Mouse (Mus musculus): ENCODE results near the gene Cdc42bpb. TPM values are rescaled to one million over a fixed set of nuclear protein-coding genes. Genes with fewer than 3 reads are reported as not detected.

Cdc42bpb gene
- total RNA-seq (2014; rRNA removed) (229 and 236 TPM in 2 replicates), polyA plus RNA-seq (2015; fragmentation: Nextera tagmentation; extraction: Ambion mirVana) (28.4 and 30.4 TPM in 2 replicates)

DNA sequence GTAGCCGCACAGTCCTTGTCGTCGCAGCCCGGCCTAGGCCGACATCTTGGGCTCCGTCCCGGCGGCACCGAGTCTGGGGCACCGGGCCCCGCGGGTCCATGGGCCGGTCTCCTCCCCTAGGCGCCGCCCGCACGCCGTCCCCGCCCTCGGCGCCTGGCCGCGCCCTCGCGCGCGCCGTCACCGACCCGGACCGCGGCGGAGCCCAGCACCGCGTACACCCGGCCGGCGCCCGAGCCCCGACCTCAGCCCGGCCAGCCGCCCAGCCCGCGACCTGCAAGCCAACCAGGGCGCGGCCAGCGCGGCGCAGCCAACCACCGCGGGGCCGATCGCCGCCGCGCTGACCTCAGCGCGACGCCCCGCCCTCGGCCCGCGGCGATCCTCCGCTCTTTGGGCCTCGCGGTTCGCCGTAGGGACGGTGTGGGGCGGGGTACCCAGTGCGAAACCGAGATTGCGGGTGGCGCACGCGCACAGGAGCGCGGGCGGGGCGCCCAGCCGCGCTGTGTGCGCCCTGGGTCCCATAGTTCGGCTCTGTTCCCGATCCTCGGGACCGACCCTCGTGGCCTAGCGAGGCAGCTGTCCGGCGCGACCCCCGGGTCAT is at the start of gene Cdc42bpb:
Gene Cdc42bpb (minus strand): TSS at position 343 of the 598 bp plus-strand sequence.
- Histone ChIP-seq H3K4me3 (ENCODE audit: low read length) (peak within 1 kb of the TSS; percentile 89), H3K27me3 (ENCODE audit: insufficient read depth, low read length) (no peaks in the 10 kb centered on the region), H3K9ac (replicated peaks; ENCODE audit: low read length) (peak within 1 kb of the TSS; percentile 84), H3K27ac (peak within 1 kb of the TSS; percentile 89), H3K36me3 (ENCODE audit: insufficient read depth, low read length) (no peaks in the 10 kb centered on the region), H3K9me3 (ENCODE audit: low read length) (no peaks in the 10 kb centered on the region), H3K4me1 (ENCODE audit: insufficient read depth, low read length) (peaks cover 5% of the 10 kb centered on the region), H3K4me2 (ENCODE audit: low read depth, low read length) (peak within 1 kb of the TSS; percentile 65)
- WGBS, result under 1% methylated on average over 57 of the region's 94 CpGs
- ATAC-seq (peak; percentile 94), DNase-seq (ENCODE audit: low spot score) (peak; percentile 97)
- TF ChIP-seq CTCF (IDR thresholded peaks at IDR 0.05; ENCODE audit: low read depth), result no peak

- Histone ChIP-seq H3K4me2 (ENCODE audit: low read depth, low read length) (peak overlapping the region; percentile 25; the same call in 1 of the 2 replicates), H3K27ac (no peak overlapping the region), H3K9ac (replicated peaks; ENCODE audit: low read length) (no peak overlapping the region), H3K27me3 (ENCODE audit: insufficient read depth, low read length) (peaks cover 44% of the 10 kb centered on the region), H3K4me3 (ENCODE audit: low read length) (no peak overlapping the region), H3K4me1 (ENCODE audit: insufficient read depth, low read length) (peaks cover 19% of the 10 kb centered on the region; the same call in 1 of the 2 replicates), H3K36me3 (ENCODE audit: insufficient read depth, low read length) (no peaks in the 10 kb centered on the region), H3K9me3 (ENCODE audit: low read length) (no peaks in the 10 kb centered on the region)
- 14% methylated on average over 29 of the region's 29 CpGs for WGBS
- TF ChIP-seq CTCF (IDR thresholded peaks at IDR 0.05; ENCODE audit: low read depth), result peak; percentile 96
- ATAC-seq, result peak; percentile 61
- peak; percentile 90 for DNase-seq (ENCODE audit: low spot score)
Observed at GRCm38 (mm10) chr12:111425789-111426460, 48.4 kb upstream of the Cdc42bpb start.

DNA sequence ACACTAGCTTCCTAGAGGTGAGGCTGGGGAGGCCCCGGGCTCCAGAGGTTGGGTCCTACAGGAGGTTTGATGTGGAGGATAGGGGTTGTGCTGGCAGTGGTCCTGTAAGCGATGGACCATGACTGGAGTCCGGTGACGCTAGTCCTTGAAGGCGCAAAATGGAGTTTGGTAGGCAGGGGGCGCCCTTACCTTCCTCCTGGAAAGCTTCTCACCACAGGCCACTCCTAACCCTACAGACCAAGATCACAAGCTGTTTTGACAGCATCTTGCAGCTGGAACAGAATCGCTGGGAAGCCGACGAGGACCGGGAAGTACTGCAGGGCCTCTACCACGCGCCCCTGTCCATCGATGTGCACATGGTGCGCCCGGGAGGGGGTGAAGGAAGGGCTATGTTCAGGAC is 47.7 kb upstream of the Cdc42bpb start:
- Histone ChIP-seq H3K27ac (no peak overlapping the region), H3K36me3 (ENCODE audit: insufficient read depth, low read length) (no peaks in the 10 kb centered on the region), H3K9ac (replicated peaks; ENCODE audit: low read length) (no peak overlapping the region), H3K27me3 (ENCODE audit: insufficient read depth, low read length) (peaks cover 37% of the 10 kb centered on the region), H3K4me1 (ENCODE audit: insufficient read depth, low read length) (peaks cover 17% of the 10 kb centered on the region; the same call in 1 of the 2 replicates), H3K9me3 (ENCODE audit: low read length) (no peaks in the 10 kb centered on the region), H3K4me3 (ENCODE audit: low read length) (no peak overlapping the region), H3K4me2 (ENCODE audit: low read depth, low read length) (no peak overlapping the region)
- peak; percentile 87 for TF ChIP-seq CTCF (IDR thresholded peaks at IDR 0.05; ENCODE audit: low read depth)
- ATAC-seq (peak; percentile 15), DNase-seq (ENCODE audit: low spot score) (peak; percentile 84)
- 6% methylated on average over 15 of the region's 15 CpGs for WGBS

GRCm38 (mm10) chr12:111424547-111424946 is 47.0 kb upstream of the Cdc42bpb start:
- WGBS, result 22% methylated on average over 9 of the region's 9 CpGs
- ATAC-seq, result no peak
- Histone ChIP-seq H3K9me3 (ENCODE audit: low read length) (no peaks in the 10 kb centered on the region), H3K4me1 (ENCODE audit: insufficient read depth, low read length) (peaks cover 11% of the 10 kb centered on the region; the same call in 1 of the 2 replicates), H3K9ac (replicated peaks; ENCODE audit: low read length) (no peak overlapping the region), H3K27me3 (ENCODE audit: insufficient read depth, low read length) (peaks cover 30% of the 10 kb centered on the region), H3K36me3 (ENCODE audit: insufficient read depth, low read length) (no peaks in the 10 kb centered on the region), H3K4me3 (ENCODE audit: low read length) (no peak overlapping the region), H3K4me2 (ENCODE audit: low read depth, low read length) (no peak overlapping the region), H3K27ac (no peak overlapping the region)
- DNase-seq (ENCODE audit: low spot score), result no peak
- TF ChIP-seq CTCF (IDR thresholded peaks at IDR 0.05; ENCODE audit: low read depth), result no peak

- 5% methylated on average over 43 of the region's 43 CpGs for WGBS
Observed at GRCm38 (mm10) chr12:111423570-111424129, 46.1 kb upstream of the Cdc42bpb start.

DNA sequence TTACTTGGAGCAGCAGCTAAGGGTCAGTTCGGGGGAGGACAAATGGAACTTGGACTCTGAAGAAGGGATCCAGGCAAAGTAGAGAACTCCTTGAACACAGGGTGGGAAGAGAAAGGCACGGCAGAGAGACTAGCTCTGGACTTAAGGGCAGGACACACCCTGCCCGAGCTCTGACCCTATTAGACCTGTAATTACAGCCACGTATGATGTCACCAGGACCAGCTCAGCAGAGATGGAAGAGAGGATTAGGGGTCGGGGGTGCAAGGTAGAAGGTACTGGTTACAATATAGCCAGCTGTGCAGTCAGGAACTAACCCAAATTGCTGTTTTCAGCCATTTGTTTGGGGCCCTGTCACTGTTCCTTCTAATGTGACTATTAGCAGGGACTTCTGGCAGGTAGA is 45.3 kb upstream of the Cdc42bpb start:
- Histone ChIP-seq H3K36me3 (ENCODE audit: insufficient read depth, low read length) (no peaks in the 10 kb centered on the region), H3K4me1 (ENCODE audit: insufficient read depth, low read length) (no peaks in the 10 kb centered on the region), H3K9ac (replicated peaks; ENCODE audit: low read length) (no peak overlapping the region), H3K27ac (no peak overlapping the region), H3K4me2 (ENCODE audit: low read depth, low read length) (no peak overlapping the region), H3K9me3 (ENCODE audit: low read length) (no peaks in the 10 kb centered on the region), H3K4me3 (ENCODE audit: low read length) (no peak overlapping the region), H3K27me3 (ENCODE audit: insufficient read depth, low read length) (peaks cover 29% of the 10 kb centered on the region)
- DNase-seq (ENCODE audit: low spot score) (no peak), ATAC-seq (no peak)
- WGBS, result 49% methylated on average over 5 of the region's 5 CpGs
- TF ChIP-seq CTCF (IDR thresholded peaks at IDR 0.05; ENCODE audit: low read depth), result no peak

More at GRCm38 (mm10) chr12:111423570-111424129, 46.1 kb upstream of the Cdc42bpb start:
- no peak for DNase-seq (ENCODE audit: low spot score)
- Histone ChIP-seq H3K27ac (no peak overlapping the region), H3K4me1 (ENCODE audit: insufficient read depth, low read length) (peaks cover 2% of the 10 kb centered on the region; the same call in 1 of the 2 replicates), H3K36me3 (ENCODE audit: insufficient read depth, low read length) (no peaks in the 10 kb centered on the region), H3K4me2 (ENCODE audit: low read depth, low read length) (peak overlapping the region; percentile 51), H3K9ac (replicated peaks; ENCODE audit: low read length) (no peak overlapping the region), H3K9me3 (ENCODE audit: low read length) (no peaks in the 10 kb centered on the region), H3K27me3 (ENCODE audit: insufficient read depth, low read length) (peaks cover 29% of the 10 kb centered on the region), H3K4me3 (ENCODE audit: low read length) (peak overlapping the region; percentile 29)
- no peak for ATAC-seq
- TF ChIP-seq CTCF (IDR thresholded peaks at IDR 0.05; ENCODE audit: low read depth), result no peak
